Mouse (Mus musculus) naive thymus-derived CD4-positive, alpha-beta T cell, adult 5 months (primary cell): ENCODE measurements around the gene Ppm1k. TPM values are rescaled to one million over a fixed set of nuclear protein-coding genes. Genes with fewer than 3 reads are reported as not detected.

Experiments
- polyA plus RNA-seq: library from polyadenylated mRNA; unstranded; fragments of 100-300 nt; shearing (Covaris generic); gene quantifications from one replicate; pipeline ENCODE4 v1.2.1, GENCODE M21; 2017

The Ppm1k gene
- polyA plus RNA-seq, result 13.7 TPM

GRCm38 (mm10) chr6:57535386-57535936 is at the start of gene Ppm1k:
Ppm1k (minus strand) TSS chr6:57535468.

GRCm38 (mm10) chr6:57580881-57581548 is 45.7 kb upstream of the Ppm1k start, which contains the start of gene Herc6:
Herc6 (plus strand) TSS chr6:57581000.

Other genes starting within 250 kb of the Ppm1k start
- gene Vmn1r16, start 206.0 kb downstream of the Ppm1k start, polyA plus RNA-seq, result not detected
- not detected for gene Vmn1r17, start 171.7 kb downstream of the Ppm1k start, polyA plus RNA-seq
- gene Vmn1r18, start 139.7 kb downstream of the Ppm1k start, polyA plus RNA-seq, result 0.24 TPM
- not detected for gene Vmn1r19, start 131.7 kb downstream of the Ppm1k start, polyA plus RNA-seq
- gene Vmn1r20, start 106.5 kb downstream of the Ppm1k start, polyA plus RNA-seq, result not detected
- 24.4 TPM for gene Herc6, start 45.5 kb upstream of the Ppm1k start, polyA plus RNA-seq
- gene Pyurf, start 156.6 kb upstream of the Ppm1k start, polyA plus RNA-seq, result 5.3 TPM
- gene Lancl2, start 167.1 kb upstream of the Ppm1k start, polyA plus RNA-seq, result 4.9 TPM